Mouse (Mus musculus) midbrain, embryonic 14.5 days (tissue): Measurements from ENCODE around the gene Nampt. TPM values are rescaled to one million over a fixed set of nuclear protein-coding genes. Genes with fewer than 3 reads are reported as not detected.

Experiments used
- ATAC-seq: fragments of 200-750 bp; cut with Nextera tagmentation; 2 replicates; pipeline ENCODE4 v1.8.0; 2017; ENCODE audit warnings: moderate number of reproducible peaks, moderate library complexity; ENCODE audit not compliant: low FRiP score, low TSS enrichment
- DNase-seq: peaks from one replicate; pipeline ENCODE4 v3.0.0-alpha.2; 2015
- H3K27ac ChIP-seq: fragments of 300-500 bp; sonication (generic); replicated peaks from 2 replicates; pipeline ENCODE4 v1.5.1; 2014; ENCODE audit warnings: mild to moderate bottlenecking, low read depth, low read length, moderate library complexity
- H3K27me3 ChIP-seq: fragments of 300-500 bp; sonication (generic); 2 replicates; pipeline ENCODE4 v1.6.1; 2014; ENCODE audit warnings: low read length, control low read depth, mixed read lengths; ENCODE audit not compliant: control insufficient read depth, insufficient read depth
- H3K36me3 ChIP-seq: fragments of 300-500 bp; sonication (generic); 2 replicates; pipeline ENCODE4 v1.6.1; 2014; ENCODE audit warnings: low read length, control low read depth; ENCODE audit not compliant: control insufficient read depth, insufficient read depth
- H3K4me1 ChIP-seq: fragments of 300-500 bp; sonication (generic); 2 replicates; pipeline ENCODE4 v1.6.1; 2014; ENCODE audit warnings: mild to moderate bottlenecking, antibody characterized with exemption, low read length, control low read depth; ENCODE audit not compliant: control insufficient read depth, insufficient read depth
- H3K4me2 ChIP-seq: fragments of 300-500 bp; sonication (generic); 2 replicates; pipeline ENCODE4 v1.6.1; 2014; ENCODE audit warnings: mild to moderate bottlenecking, low read length, moderate library complexity
- H3K4me3 ChIP-seq: fragments of 300-500 bp; sonication (generic); replicated peaks from 2 replicates; pipeline ENCODE4 v1.5.1; 2014; ENCODE audit warnings: low read depth, low read length
- H3K9ac ChIP-seq: fragments of 300-500 bp; sonication (generic); replicated peaks from 2 replicates; pipeline ENCODE4 v1.6.1; 2014; ENCODE audit warnings: mild to moderate bottlenecking, low read length, moderate library complexity
- H3K9me3 ChIP-seq: fragments of 300-500 bp; sonication (generic); 2 replicates; pipeline ENCODE4 v1.6.1; 2016; ENCODE audit warnings: low read length, control low read depth, mixed read lengths; ENCODE audit not compliant: control insufficient read depth
- WGBS: fragments of 180-500 bp; shearing (Covaris S2); extraction: QIAGEN DNeasy Blood & Tissue Kit; methylation state at CpG from one replicate; pipeline ENCODE4 v1.1.7; 2014; 5-methylcytosine and 5-hydroxymethylcytosine counted together
- polyA plus RNA-seq: library from polyadenylated mRNA; unstranded; fragments of >200 nt; fragmentation: Nextera tagmentation; extraction: Ambion mirVana; gene quantifications from 2 replicates; pipeline ENCODE4 v1.2.1, GENCODE M21; 2014

The Nampt gene
- 32.1 and 45.7 TPM in 2 replicates for polyA plus RNA-seq

DNA sequence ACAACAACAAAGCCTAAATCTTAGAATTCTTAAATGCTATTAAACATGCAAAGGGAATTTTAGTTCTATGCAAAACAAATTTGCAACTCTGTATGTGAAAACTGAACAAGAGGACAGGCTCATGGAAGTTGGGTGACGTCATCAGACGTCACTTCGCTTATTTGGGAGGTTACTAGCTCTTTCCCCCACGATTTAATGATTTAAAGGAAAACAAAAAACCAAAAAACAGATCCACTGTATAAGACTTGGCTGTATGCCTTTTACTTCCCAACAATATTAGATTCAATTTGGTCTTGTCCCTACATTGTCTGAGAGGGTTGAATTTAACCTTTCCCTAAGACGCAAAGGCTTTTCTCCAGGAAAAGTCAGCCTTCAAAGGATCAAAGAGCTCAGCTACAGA is at the start of gene Nampt:
Gene Nampt, plus strand, starts transcription at position 130 of the 400 bp plus-strand sequence.
- Histone ChIP-seq H3K4me1 (peaks cover 3% of the 10 kb centered on the region; the same call in 1 of the 2 replicates), H3K36me3 (peaks cover 2% of the 10 kb centered on the region; the same call in 1 of the 2 replicates), H3K4me3 (peak within 1 kb of the TSS; percentile 92), H3K9me3 (no peaks in the 10 kb centered on the region), H3K27me3 (no peaks in the 10 kb centered on the region), H3K4me2 (peak within 1 kb of the TSS; percentile 75), H3K27ac (peak within 1 kb of the TSS; percentile 97), H3K9ac (peak within 1 kb of the TSS; percentile 77)
- WGBS = 9% methylated on average over 5 of the region's 5 CpGs
- DNase-seq (peak; percentile 87), ATAC-seq (peak; percentile 7; the same call in 1 of the 2 replicates)

DNA sequence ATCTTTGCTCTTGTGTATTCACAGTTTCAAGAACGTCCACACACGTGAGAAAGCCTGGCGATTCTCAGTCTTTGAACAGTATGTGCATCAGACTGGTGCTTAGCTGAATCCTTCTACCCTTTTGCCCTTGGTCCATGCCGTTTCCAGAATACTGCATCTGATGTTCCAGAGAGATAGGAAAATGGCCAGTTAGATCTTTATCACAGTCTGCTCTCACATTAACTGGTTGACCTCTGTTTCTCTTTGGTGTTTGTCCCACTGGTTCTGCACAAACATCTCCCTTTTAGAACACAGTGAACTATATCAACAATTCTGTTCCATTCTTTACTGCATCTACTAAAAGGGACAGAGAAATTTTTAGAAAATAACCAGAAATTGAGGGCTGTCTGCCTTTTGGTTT is 48.6 kb upstream of the Nampt start:
- no peak overlapping the region for H3K27ac ChIP-seq
- 88% methylated on average over 4 of the region's 4 CpGs for WGBS
- H3K4me1 ChIP-seq = no peaks in the 10 kb centered on the region
- no peaks in the 10 kb centered on the region for H3K27me3 ChIP-seq
- no peaks in the 10 kb centered on the region for H3K9me3 ChIP-seq
- no peak overlapping the region for H3K4me3 ChIP-seq
- no peak overlapping the region for H3K9ac ChIP-seq
- no peaks in the 10 kb centered on the region for H3K36me3 ChIP-seq
- no peak for DNase-seq
- no peak overlapping the region for H3K4me2 ChIP-seq
- no peak for ATAC-seq

DNA sequence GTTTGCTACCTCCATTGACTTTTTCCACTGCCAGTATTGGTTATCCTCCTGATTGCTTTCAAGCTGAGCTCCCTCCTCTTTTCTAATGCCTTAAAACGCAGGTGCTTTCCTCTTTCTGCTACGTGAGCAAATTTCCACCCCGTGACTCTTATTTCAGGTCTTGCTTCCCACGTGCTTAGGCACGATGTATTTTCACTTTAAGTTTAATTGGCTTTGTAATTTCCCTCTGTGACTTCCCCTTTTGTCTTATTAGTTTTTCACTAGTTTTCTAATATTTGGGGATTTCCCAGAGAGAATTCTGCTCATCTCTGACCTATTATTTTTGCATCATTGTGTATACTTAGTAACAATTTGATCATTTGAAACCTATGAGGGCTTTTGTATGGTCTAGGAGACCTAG is 44.8 kb upstream of the Nampt start:
- Histone ChIP-seq H3K4me2 (no peak overlapping the region), H3K36me3 (no peaks in the 10 kb centered on the region), H3K27me3 (no peaks in the 10 kb centered on the region), H3K4me3 (no peak overlapping the region), H3K27ac (no peak overlapping the region), H3K4me1 (no peaks in the 10 kb centered on the region), H3K9me3 (no peaks in the 10 kb centered on the region), H3K9ac (no peak overlapping the region)
- no peak for DNase-seq
- 86% methylated on average over 5 of the region's 5 CpGs for WGBS
- ATAC-seq = no peak

DNA sequence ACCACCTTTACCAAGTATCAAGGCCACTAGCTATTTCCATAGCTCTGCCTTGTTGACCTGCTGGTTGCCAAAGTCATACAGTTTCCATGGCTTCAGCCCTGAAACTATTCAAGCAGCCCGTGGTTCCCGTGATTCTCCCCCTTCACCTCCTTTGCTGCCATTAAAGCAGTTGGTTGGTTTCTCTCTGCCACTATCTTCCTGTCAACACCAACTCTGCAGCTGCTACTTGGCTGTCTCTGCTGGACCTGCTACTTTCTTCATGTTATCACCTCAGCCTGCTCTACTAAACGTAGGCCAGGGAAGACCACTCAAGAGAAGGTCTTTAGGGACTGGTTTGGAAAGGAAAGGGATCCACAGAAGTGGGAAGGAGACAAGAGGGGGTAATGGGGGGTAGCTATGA is 30.3 kb upstream of the Nampt start:
- DNase-seq (no peak), ATAC-seq (no peak)
- Histone ChIP-seq H3K4me1 (no peaks in the 10 kb centered on the region), H3K4me2 (no peak overlapping the region), H3K27me3 (no peaks in the 10 kb centered on the region), H3K4me3 (no peak overlapping the region), H3K9ac (no peak overlapping the region), H3K36me3 (no peaks in the 10 kb centered on the region), H3K27ac (no peak overlapping the region), H3K9me3 (no peaks in the 10 kb centered on the region)
- WGBS = 79% methylated on average over 3 of the region's 3 CpGs

DNA sequence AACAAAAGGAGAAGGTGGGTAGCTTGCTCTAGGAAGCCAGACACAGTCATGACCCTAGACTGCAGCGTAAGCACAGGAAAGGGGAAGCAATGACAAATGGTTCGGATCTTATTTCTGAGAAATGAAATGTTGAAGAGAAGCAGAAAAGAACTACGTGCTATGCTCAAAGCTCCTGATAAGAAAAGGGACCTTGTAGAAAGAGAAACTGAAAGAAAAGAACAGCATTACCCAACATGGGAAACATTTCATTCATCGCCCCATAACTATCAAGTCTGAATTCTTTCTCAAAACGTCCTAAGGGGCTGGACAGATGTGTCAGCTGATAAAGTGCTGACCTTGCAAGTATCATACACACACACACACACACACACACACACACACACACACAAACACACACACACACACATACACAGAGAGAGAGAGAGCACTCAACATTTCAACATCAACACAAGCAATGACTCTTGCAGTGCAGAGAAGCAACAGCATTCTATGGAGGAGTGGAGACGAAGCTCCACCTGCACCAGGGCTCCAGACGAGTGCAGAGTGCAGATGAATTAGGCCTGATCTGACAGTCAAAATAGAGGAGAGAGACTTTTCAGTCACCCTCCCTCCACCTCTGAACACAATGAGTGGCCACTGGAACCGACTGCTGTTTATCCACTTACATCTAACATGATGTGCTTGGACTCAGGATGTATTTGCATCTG is 23.4 kb upstream of the Nampt start:
- no peak for DNase-seq
- no peak overlapping the region for H3K27ac ChIP-seq
- no peak for ATAC-seq
- no peak overlapping the region for H3K9ac ChIP-seq
- no peak overlapping the region for H3K4me3 ChIP-seq
- WGBS = 72% methylated on average over 8 of the region's 8 CpGs
- H3K27me3 ChIP-seq = no peaks in the 10 kb centered on the region
- H3K4me1 ChIP-seq = no peaks in the 10 kb centered on the region
- no peaks in the 10 kb centered on the region for H3K9me3 ChIP-seq
- H3K4me2 ChIP-seq = no peak overlapping the region
- no peaks in the 10 kb centered on the region for H3K36me3 ChIP-seq

DNA sequence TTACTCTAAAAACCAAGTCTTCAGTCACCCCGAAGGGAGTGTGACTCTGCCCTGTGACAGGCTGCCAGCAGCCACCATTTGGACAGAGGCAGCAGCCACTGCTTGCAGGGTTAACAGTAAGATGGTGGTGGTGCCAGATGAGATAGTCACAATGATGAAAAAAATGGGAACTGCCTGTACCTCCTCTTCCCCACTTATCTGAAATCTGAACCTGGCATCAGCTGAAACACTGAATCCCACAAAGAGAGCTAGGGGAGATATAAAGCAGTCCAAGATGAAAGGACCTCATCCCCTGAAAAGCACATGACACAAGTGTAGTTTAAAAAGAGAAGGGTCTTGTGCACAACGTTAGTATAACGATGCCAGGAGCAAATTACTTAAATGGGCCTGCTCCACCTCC is 21.9 kb upstream of the Nampt start:
- Histone ChIP-seq H3K27me3 (no peaks in the 10 kb centered on the region), H3K9ac (no peak overlapping the region), H3K36me3 (no peaks in the 10 kb centered on the region), H3K4me1 (no peaks in the 10 kb centered on the region), H3K9me3 (no peaks in the 10 kb centered on the region), H3K4me3 (no peak overlapping the region), H3K27ac (no peak overlapping the region), H3K4me2 (no peak overlapping the region)
- 88% methylated on average over 3 of the region's 3 CpGs for WGBS
- no peak for DNase-seq
- ATAC-seq = no peak

DNA sequence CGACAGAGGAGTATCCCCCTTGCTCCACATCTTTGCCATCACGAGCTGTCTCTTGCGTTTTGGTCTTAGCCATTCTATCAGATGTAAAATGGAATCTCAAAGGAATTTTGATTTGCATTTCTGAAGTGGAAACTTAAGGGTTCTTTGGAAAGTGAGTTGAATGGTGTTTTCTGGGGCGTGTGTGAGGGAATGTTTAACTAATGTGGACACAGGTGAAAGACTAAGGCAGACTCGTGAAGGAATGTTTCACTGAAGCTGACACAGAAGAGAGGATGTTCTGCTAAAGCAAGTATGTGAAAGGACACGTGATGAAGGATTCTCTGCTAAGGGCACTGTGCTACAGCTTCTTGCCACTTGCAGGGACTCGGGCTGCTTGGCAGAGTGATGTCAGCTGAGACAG is 18.3 kb upstream of the Nampt start:
- no peak overlapping the region for H3K27ac ChIP-seq
- ATAC-seq = no peak
- no peak overlapping the region for H3K4me3 ChIP-seq
- no peak for DNase-seq
- H3K36me3 ChIP-seq = no peaks in the 10 kb centered on the region
- H3K9ac ChIP-seq = no peak overlapping the region
- WGBS = 81% methylated on average over 7 of the region's 7 CpGs
- H3K4me1 ChIP-seq = no peaks in the 10 kb centered on the region
- H3K4me2 ChIP-seq = no peak overlapping the region
- no peaks in the 10 kb centered on the region for H3K9me3 ChIP-seq
- no peaks in the 10 kb centered on the region for H3K27me3 ChIP-seq

DNA sequence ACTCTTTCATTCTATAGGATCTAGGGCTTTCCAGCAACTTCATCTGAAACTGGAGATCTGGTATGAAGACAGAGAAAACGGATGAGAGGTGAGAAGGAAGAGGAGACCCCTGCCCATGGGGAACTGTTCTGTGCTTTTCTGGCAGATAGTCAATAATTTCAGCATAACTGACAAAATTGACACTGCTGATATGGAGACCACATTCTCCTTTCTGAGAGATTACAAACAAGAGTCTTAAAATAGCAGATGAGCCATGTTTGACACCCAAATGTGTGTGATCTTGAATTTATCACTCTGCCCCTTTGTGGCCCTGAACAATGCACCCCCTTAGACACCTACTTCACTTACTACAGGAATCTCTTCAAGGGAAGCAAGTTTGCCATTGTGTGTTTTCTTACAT is 13.8 kb upstream of the Nampt start:
- H3K27me3 ChIP-seq = no peaks in the 10 kb centered on the region
- H3K36me3 ChIP-seq = no peaks in the 10 kb centered on the region
- ATAC-seq = no peak
- H3K4me1 ChIP-seq = no peaks in the 10 kb centered on the region
- no peak overlapping the region for H3K4me2 ChIP-seq
- H3K9ac ChIP-seq = no peak overlapping the region
- no peak overlapping the region for H3K4me3 ChIP-seq
- DNase-seq = no peak
- H3K27ac ChIP-seq = no peak overlapping the region
- H3K9me3 ChIP-seq = no peaks in the 10 kb centered on the region
- 67% methylated on average over 1 of the region's 1 CpGs for WGBS
